Mouse (Mus musculus) stomach, postnatal 0 days (tissue): Measurements from ENCODE around the gene Prss28. TPM values are rescaled to one million over a fixed set of nuclear protein-coding genes. Genes with fewer than 3 reads are reported as not detected.

Source experiments
- ATAC-seq: fragments of 200-750 bp; cut with Nextera tagmentation; 2 replicates; pipeline ENCODE4 v1.8.0; 2017; ENCODE audit not compliant: low FRiP score, low TSS enrichment
- DNase-seq: peaks from one replicate; pipeline ENCODE4 v3.0.0-alpha.2; 2016; ENCODE audit warnings: low spot score
- H3K27ac ChIP-seq: fragments of 300-500 bp; sonication (generic); replicated peaks from 2 replicates; pipeline ENCODE4 v1.5.1; 2014; ENCODE audit warnings: mild to moderate bottlenecking, control low read depth
- H3K27me3 ChIP-seq: fragments of 300-500 bp; sonication (generic); 2 replicates; pipeline ENCODE4 v1.6.1; 2014; ENCODE audit warnings: low read length; ENCODE audit not compliant: control insufficient read depth, insufficient read depth
- H3K36me3 ChIP-seq: fragments of 300-500 bp; sonication (generic); 2 replicates; pipeline ENCODE4 v1.6.1; 2014; ENCODE audit warnings: low read length, mixed read lengths; ENCODE audit not compliant: control insufficient read depth, insufficient read depth
- H3K4me1 ChIP-seq: fragments of 300-500 bp; sonication (generic); replicated peaks from 2 replicates; pipeline ENCODE4 v1.6.1; 2014; ENCODE audit warnings: antibody characterized with exemption; ENCODE audit not compliant: control insufficient read depth, insufficient read depth
- H3K4me2 ChIP-seq: fragments of 300-500 bp; sonication (generic); replicated peaks from 2 replicates; pipeline ENCODE4 v1.6.1; 2014; ENCODE audit warnings: low read depth, mild to moderate bottlenecking, control low read depth, moderate library complexity
- H3K4me3 ChIP-seq: fragments of 300-500 bp; sonication (generic); 2 replicates; pipeline ENCODE4 v1.5.1; 2014; ENCODE audit warnings: low read depth, low read length, control low read depth
- H3K9ac ChIP-seq: fragments of 300-500 bp; sonication (generic); 2 replicates; pipeline ENCODE4 v1.6.1; 2014; ENCODE audit warnings: mild to moderate bottlenecking, low read length, control low read depth, mixed read lengths
- H3K9me3 ChIP-seq: fragments of 300-500 bp; sonication (generic); 2 replicates; pipeline ENCODE4 v1.6.1; 2016; ENCODE audit warnings: low read length; ENCODE audit not compliant: control insufficient read depth
- CTCF ChIP-seq: IDR thresholded peaks from 2 replicates; pipeline ENCODE4 v1.5.1; 2016; ENCODE audit warnings: antibody characterized with exemption, low read depth, mild to moderate bottlenecking, moderate library complexity
- EP300 ChIP-seq: optimal IDR thresholded peaks from 2 replicates; pipeline ENCODE3; 2016; ENCODE audit warnings: antibody characterized with exemption
- WGBS: fragments of 180-500 bp; shearing (Covaris S2); extraction: QIAGEN DNeasy Blood & Tissue Kit; methylation state at CpG from one replicate; pipeline ENCODE4 v1.1.7; 2014; 5-methylcytosine and 5-hydroxymethylcytosine counted together
- polyA plus RNA-seq: library from polyadenylated mRNA; unstranded; fragments of >200 nt; fragmentation: Nextera tagmentation; extraction: Ambion mirVana; gene quantifications from 2 replicates; pipeline ENCODE4 v1.2.1, GENCODE M21; 2015

The Prss28 gene
- polyA plus RNA-seq, 1 experiment from 2014 or later: not detected

GRCm38 (mm10) chr17:25273706-25274501, 34.5 kb upstream of the Prss28 start:
- Histone ChIP-seq H3K9me3 (no peaks in the 10 kb centered on the region), H3K4me2 (peak overlapping the region; percentile 95), H3K27me3 (no peaks in the 10 kb centered on the region), H3K4me1 (peaks cover 8% of the 10 kb centered on the region; the same call in 1 of the 2 replicates), H3K27ac (peak overlapping the region; percentile 99), H3K36me3 (no peaks in the 10 kb centered on the region), H3K9ac (peak overlapping the region; percentile 98), H3K4me3 (peak overlapping the region; percentile 95)
- TF ChIP-seq EP300 (peak; percentile 65), CTCF (peak; percentile 85)
- DNase-seq (peak; percentile 92), ATAC-seq (peak; percentile 86)
- WGBS: under 1% methylated on average over 35 of the region's 45 CpGs

GRCm38 (mm10) chr17:25274571-25275346, 33.7 kb upstream of the Prss28 start, which contains the start of gene Ube2i:
Gene Ube2i, minus strand, starts transcription at chr17:25274622.
- H3K4me2 ChIP-seq: peak within 1 kb of the TSS; percentile 95
- H3K9ac ChIP-seq: peak within 1 kb of the TSS; percentile 98
- H3K9me3 ChIP-seq: no peaks in the 10 kb centered on the region
- DNase-seq (no peak), ATAC-seq (no peak)
- TF ChIP-seq CTCF: no peak
- no peak for TF ChIP-seq EP300
- peak within 1 kb of the TSS; percentile 95 for H3K4me3 ChIP-seq
- 83% methylated on average over 9 of the region's 9 CpGs for WGBS
- no peaks in the 10 kb centered on the region for H3K36me3 ChIP-seq
- peaks cover 8% of the 10 kb centered on the region; the same call in 1 of the 2 replicates for H3K4me1 ChIP-seq
- H3K27me3 ChIP-seq: no peaks in the 10 kb centered on the region
- H3K27ac ChIP-seq: peak within 1 kb of the TSS; percentile 99

GRCm38 (mm10) chr17:25275833-25276232, 32.6 kb upstream of the Prss28 start:
- DNase-seq (no peak), ATAC-seq (no peak)
- Histone ChIP-seq H3K4me3 (no peak overlapping the region), H3K9ac (no peak overlapping the region), H3K4me1 (peaks cover 8% of the 10 kb centered on the region; the same call in 1 of the 2 replicates), H3K4me2 (no peak overlapping the region), H3K27ac (no peak overlapping the region), H3K36me3 (no peaks in the 10 kb centered on the region), H3K9me3 (no peaks in the 10 kb centered on the region), H3K27me3 (no peaks in the 10 kb centered on the region)
- TF ChIP-seq EP300: no peak
- no peak for TF ChIP-seq CTCF
- 99% methylated on average over 3 of the region's 3 CpGs for WGBS

- TF ChIP-seq CTCF (no peak), EP300 (no peak)
- H3K27ac ChIP-seq: no peak overlapping the region
- WGBS: 29% methylated on average over 11 of the region's 11 CpGs
- DNase-seq: peak; percentile 76
- H3K9me3 ChIP-seq: no peaks in the 10 kb centered on the region
- H3K4me1 ChIP-seq: no peaks in the 10 kb centered on the region
- peak; percentile 91 for ATAC-seq
- no peaks in the 10 kb centered on the region for H3K27me3 ChIP-seq
- no peak overlapping the region for H3K4me2 ChIP-seq
- no peak overlapping the region for H3K4me3 ChIP-seq
- H3K9ac ChIP-seq: no peak overlapping the region
- no peaks in the 10 kb centered on the region for H3K36me3 ChIP-seq
Observed at GRCm38 (mm10) chr17:25282133-25282532, 26.3 kb upstream of the Prss28 start.

- WGBS: 19% methylated on average over 3 of the region's 3 CpGs
Observed at GRCm38 (mm10) chr17:25285033-25285432, 23.4 kb upstream of the Prss28 start.

More at GRCm38 (mm10) chr17:25285033-25285432, 23.4 kb upstream of the Prss28 start:
- no peaks in the 10 kb centered on the region for H3K27me3 ChIP-seq
- DNase-seq (peak; percentile 73), ATAC-seq (peak; percentile 38)
- no peak overlapping the region for H3K27ac ChIP-seq
- no peak overlapping the region for H3K4me2 ChIP-seq
- TF ChIP-seq CTCF (peak; percentile 95), EP300 (no peak)
- H3K9me3 ChIP-seq: no peaks in the 10 kb centered on the region
- H3K4me3 ChIP-seq: no peak overlapping the region
- H3K36me3 ChIP-seq: no peaks in the 10 kb centered on the region
- no peak overlapping the region for H3K9ac ChIP-seq
- no peaks in the 10 kb centered on the region for H3K4me1 ChIP-seq
